Mouse (Mus musculus): ENCODE results near the gene Spaar. TPM values are rescaled to one million over a fixed set of nuclear protein-coding genes. Genes with fewer than 3 reads are reported as not detected.
"Not testable (repeated sequence)": the region's sequence is repeated elsewhere in the genome, so short reads cannot be mapped to it uniquely, and the experiment has no call there.

Gene Spaar
- total and polyA plus RNA-seq, 2 experiments from 2014 or later: 0.25 to 0.29 TPM

- TF ChIP-seq CTCF (IDR thresholded peaks at IDR 0.05; ENCODE audit: low read depth): no peak
- 27% methylated on average over 2 of the region's 2 CpGs for WGBS
These were observed 42.5 kb downstream of the Spaar start for GRCm38 (mm10) chr4:43772304-43772703.

GRCm38 (mm10) chr4:43795296-43795695 is 65.5 kb downstream of the Spaar start:
- no peaks in the 10 kb centered on the region for H3K9me3 ChIP-seq (ENCODE audit: low read length)
- H3K36me3 ChIP-seq (ENCODE audit: insufficient read depth): no peaks in the 10 kb centered on the region
- H3K4me3 ChIP-seq (ENCODE audit: low read depth, low read length): no peak overlapping the region
- no peak overlapping the region for H3K27ac ChIP-seq (ENCODE audit: low read depth, low read length)
- H3K9ac ChIP-seq: no peak overlapping the region
- DNase-seq: no peak
- no peak for TF ChIP-seq CTCF (IDR thresholded peaks at IDR 0.05; ENCODE audit: low read depth)
- no peaks in the 10 kb centered on the region for H3K4me1 ChIP-seq (ENCODE audit: insufficient read depth)
- no peak for ATAC-seq
- H3K27me3 ChIP-seq (ENCODE audit: insufficient read depth, low read length): no peaks in the 10 kb centered on the region
- no peak overlapping the region for H3K4me2 ChIP-seq (ENCODE audit: low read depth)
- 75% methylated on average over 6 of the region's 6 CpGs for WGBS

More at GRCm38 (mm10) chr4:43772304-43772703, 42.5 kb downstream of the Spaar start:
- ATAC-seq (no peak), DNase-seq (no peak)
- H3K4me1 ChIP-seq (ENCODE audit: insufficient read depth): no peaks in the 10 kb centered on the region
- no peak overlapping the region for H3K27ac ChIP-seq (ENCODE audit: low read depth, low read length)
- H3K9ac ChIP-seq: no peak overlapping the region
- no peaks in the 10 kb centered on the region for H3K27me3 ChIP-seq (ENCODE audit: insufficient read depth, low read length)
- H3K9me3 ChIP-seq (ENCODE audit: low read length): no peaks in the 10 kb centered on the region
- H3K4me2 ChIP-seq (ENCODE audit: low read depth): no peak overlapping the region
- H3K4me3 ChIP-seq (ENCODE audit: low read depth, low read length): no peak overlapping the region
- H3K36me3 ChIP-seq (ENCODE audit: insufficient read depth): no peaks in the 10 kb centered on the region

- H3K27ac ChIP-seq (ENCODE audit: low read depth, low read length); H3K4me1 ChIP-seq (ENCODE audit: insufficient read depth): not testable (repeated sequence)
- 88% methylated on average over 5 of the region's 5 CpGs for WGBS
These were observed 66.0 kb downstream of the Spaar start for GRCm38 (mm10) chr4:43795844-43796243.

GRCm38 (mm10) chr4:43798936-43799335 is 69.1 kb downstream of the Spaar start:
- H3K27ac ChIP-seq (ENCODE audit: low read depth, low read length): no peak overlapping the region
- no peak overlapping the region for H3K4me3 ChIP-seq (ENCODE audit: low read depth, low read length)
- no peak for TF ChIP-seq CTCF (IDR thresholded peaks at IDR 0.05; ENCODE audit: low read depth)
- DNase-seq (no peak), ATAC-seq (no peak)
- H3K4me2 ChIP-seq (ENCODE audit: low read depth): no peak overlapping the region
- no peak overlapping the region for H3K9ac ChIP-seq
- H3K4me1 ChIP-seq (ENCODE audit: insufficient read depth): no peaks in the 10 kb centered on the region
- no peaks in the 10 kb centered on the region for H3K27me3 ChIP-seq (ENCODE audit: insufficient read depth, low read length)
- no peaks in the 10 kb centered on the region for H3K36me3 ChIP-seq (ENCODE audit: insufficient read depth)
- WGBS: 83% methylated on average over 7 of the region's 7 CpGs
- H3K9me3 ChIP-seq (ENCODE audit: low read length): peaks cover 2% of the 10 kb centered on the region; the same call in 1 of the 2 replicates

More at GRCm38 (mm10) chr4:43795844-43796243, 66.0 kb downstream of the Spaar start:
- ATAC-seq; H3K27me3 ChIP-seq (ENCODE audit: insufficient read depth, low read length); H3K9me3 ChIP-seq (ENCODE audit: low read length); H3K4me3 ChIP-seq (ENCODE audit: low read depth, low read length); H3K4me2 ChIP-seq (ENCODE audit: low read depth); H3K9ac ChIP-seq; DNase-seq; H3K36me3 ChIP-seq (ENCODE audit: insufficient read depth): not testable (repeated sequence)

Other genes starting within 250 kb of the Spaar start
- not detected in 2 replicates for gene Sit1, start 246.3 kb upstream of the Spaar start, total RNA-seq (2014; rRNA removed)
- gene Sit1, start 246.3 kb upstream of the Spaar start, polyA plus RNA-seq (2015; fragmentation: Nextera tagmentation; extraction: Ambion mirVana): not detected in 2 replicates
- 57.3 and 86.2 TPM in 2 replicates for gene Ccdc107, start 237.1 kb upstream of the Spaar start, total RNA-seq (2014; rRNA removed)
- gene Ccdc107, start 237.1 kb upstream of the Spaar start, polyA plus RNA-seq (2015; fragmentation: Nextera tagmentation; extraction: Ambion mirVana): 92.2 and 103 TPM in 2 replicates
- 2.9 and 4.5 TPM in 2 replicates for gene Arhgef39, start 230.3 kb upstream of the Spaar start, total RNA-seq (2014; rRNA removed)
- 3.6 and 3.9 TPM in 2 replicates for gene Arhgef39, start 230.3 kb upstream of the Spaar start, polyA plus RNA-seq (2015; fragmentation: Nextera tagmentation; extraction: Ambion mirVana)
- 0.14 and 0.31 TPM in 2 replicates for gene Car9, start 223.1 kb upstream of the Spaar start, total RNA-seq (2014; rRNA removed)
- 0.65 and 0.70 TPM in 2 replicates for gene Car9, start 223.1 kb upstream of the Spaar start, polyA plus RNA-seq (2015; fragmentation: Nextera tagmentation; extraction: Ambion mirVana)
- gene Tpm2, start 206.3 kb upstream of the Spaar start, total RNA-seq (2014; rRNA removed): 4.1 and 11.7 TPM in 2 replicates
- 5.1 and 8.1 TPM in 2 replicates for gene Tpm2, start 206.3 kb upstream of the Spaar start, polyA plus RNA-seq (2015; fragmentation: Nextera tagmentation; extraction: Ambion mirVana)
- gene Creb3, start 167.7 kb upstream of the Spaar start, total RNA-seq (2014; rRNA removed): 61.9 and 64.4 TPM in 2 replicates
- gene Creb3, start 167.7 kb upstream of the Spaar start, polyA plus RNA-seq (2015; fragmentation: Nextera tagmentation; extraction: Ambion mirVana): 84.0 and 87.2 TPM in 2 replicates
- 34.4 and 44.1 TPM in 2 replicates for gene Tln1, start 167.3 kb upstream of the Spaar start, total RNA-seq (2014; rRNA removed)
- gene Tln1, start 167.3 kb upstream of the Spaar start, polyA plus RNA-seq (2015; fragmentation: Nextera tagmentation; extraction: Ambion mirVana): 66.2 and 80.4 TPM in 2 replicates
- 17.6 and 22.6 TPM in 2 replicates for gene Rgp1, start 151.3 kb upstream of the Spaar start, total RNA-seq (2014; rRNA removed)
- 7.1 and 10.4 TPM in 2 replicates for gene Rgp1, start 151.3 kb upstream of the Spaar start, polyA plus RNA-seq (2015; fragmentation: Nextera tagmentation; extraction: Ambion mirVana)
- gene Gba2, start 151.2 kb upstream of the Spaar start, total RNA-seq (2014; rRNA removed): 31.6 and 37.7 TPM in 2 replicates
- 45.4 and 45.5 TPM in 2 replicates for gene Gba2, start 151.2 kb upstream of the Spaar start, polyA plus RNA-seq (2015; fragmentation: Nextera tagmentation; extraction: Ambion mirVana)
- gene Msmp, start 145.5 kb upstream of the Spaar start, total RNA-seq (2014; rRNA removed): not detected in 2 replicates
- 0.38 and 1.9 TPM in 2 replicates for gene Msmp, start 145.5 kb upstream of the Spaar start, polyA plus RNA-seq (2015; fragmentation: Nextera tagmentation; extraction: Ambion mirVana)
- gene Npr2, start 98.1 kb upstream of the Spaar start, total RNA-seq (2014; rRNA removed): 28.2 and 35.3 TPM in 2 replicates
- 7.9 and 9.1 TPM in 2 replicates for gene Npr2, start 98.1 kb upstream of the Spaar start, polyA plus RNA-seq (2015; fragmentation: Nextera tagmentation; extraction: Ambion mirVana)
- 5.8 and 6.1 TPM in 2 replicates for gene Spag8, start 76.4 kb upstream of the Spaar start, total RNA-seq (2014; rRNA removed)
- 6.0 and 9.1 TPM in 2 replicates for gene Spag8, start 76.4 kb upstream of the Spaar start, polyA plus RNA-seq (2015; fragmentation: Nextera tagmentation; extraction: Ambion mirVana)
- gene Hint2, start 73.6 kb upstream of the Spaar start, total RNA-seq (2014; rRNA removed): 53.6 and 61.9 TPM in 2 replicates
- 80.0 and 101 TPM in 2 replicates for gene Hint2, start 73.6 kb upstream of the Spaar start, polyA plus RNA-seq (2015; fragmentation: Nextera tagmentation; extraction: Ambion mirVana)
- gene Tmem8b, start 61.1 kb upstream of the Spaar start, total RNA-seq (2014; rRNA removed): 21.3 and 27.4 TPM in 2 replicates
- gene Tmem8b, start 61.1 kb upstream of the Spaar start, polyA plus RNA-seq (2015; fragmentation: Nextera tagmentation; extraction: Ambion mirVana): 8.2 and 14.1 TPM in 2 replicates
- 0.08 TPM in 1 of 2 replicates, not detected in the other for gene Fam221b, start 60.9 kb upstream of the Spaar start, total RNA-seq (2014; rRNA removed)
- gene Fam221b, start 60.9 kb upstream of the Spaar start, polyA plus RNA-seq (2015; fragmentation: Nextera tagmentation; extraction: Ambion mirVana): 1.6 TPM in 2 replicates
- gene Olfr70, start 29.2 kb upstream of the Spaar start, total RNA-seq (2014; rRNA removed): not detected in 2 replicates
- gene Olfr70, start 29.2 kb upstream of the Spaar start, polyA plus RNA-seq (2015; fragmentation: Nextera tagmentation; extraction: Ambion mirVana): not detected in 2 replicates
- gene Olfr71, start 19.8 kb upstream of the Spaar start, total RNA-seq (2014; rRNA removed): not detected in 2 replicates
- gene Olfr71, start 19.8 kb upstream of the Spaar start, polyA plus RNA-seq (2015; fragmentation: Nextera tagmentation; extraction: Ambion mirVana): not detected in 2 replicates
- 1.7 TPM in 1 of 2 replicates, not detected in the other for gene Hrct1, start 2.8 kb upstream of the Spaar start, total RNA-seq (2014; rRNA removed)
- gene Hrct1, start 2.8 kb upstream of the Spaar start, polyA plus RNA-seq (2015; fragmentation: Nextera tagmentation; extraction: Ambion mirVana): 0.75 and 1.0 TPM in 2 replicates
- not detected in 2 replicates for gene Olfr159, start 41.0 kb downstream of the Spaar start, total RNA-seq (2014; rRNA removed)
- not detected in 2 replicates for gene Olfr159, start 41.0 kb downstream of the Spaar start, polyA plus RNA-seq (2015; fragmentation: Nextera tagmentation; extraction: Ambion mirVana)
- not detected in 2 replicates for gene Olfr156, start 93.9 kb downstream of the Spaar start, total RNA-seq (2014; rRNA removed)
- not detected in 2 replicates for gene Olfr156, start 93.9 kb downstream of the Spaar start, polyA plus RNA-seq (2015; fragmentation: Nextera tagmentation; extraction: Ambion mirVana)
- not detected in 2 replicates for gene Olfr157, start 110.2 kb downstream of the Spaar start, total RNA-seq (2014; rRNA removed)
- not detected in 2 replicates for gene Olfr157, start 110.2 kb downstream of the Spaar start, polyA plus RNA-seq (2015; fragmentation: Nextera tagmentation; extraction: Ambion mirVana)
- not detected in 2 replicates for gene Olfr155, start 121.5 kb downstream of the Spaar start, total RNA-seq (2014; rRNA removed)
- not detected in 2 replicates for gene Olfr155, start 121.5 kb downstream of the Spaar start, polyA plus RNA-seq (2015; fragmentation: Nextera tagmentation; extraction: Ambion mirVana)
- gene Reck, start 145.5 kb downstream of the Spaar start, total RNA-seq (2014; rRNA removed): 3.5 and 6.5 TPM in 2 replicates
- 2.2 and 2.8 TPM in 2 replicates for gene Reck, start 145.5 kb downstream of the Spaar start, polyA plus RNA-seq (2015; fragmentation: Nextera tagmentation; extraction: Ambion mirVana)
- gene Glipr2, start 227.4 kb downstream of the Spaar start, total RNA-seq (2014; rRNA removed): 25.4 and 25.5 TPM in 2 replicates
- gene Glipr2, start 227.4 kb downstream of the Spaar start, polyA plus RNA-seq (2015; fragmentation: Nextera tagmentation; extraction: Ambion mirVana): 22.2 and 22.6 TPM in 2 replicates